Comparison of ENCODE assay signal across 9 mouse cellular contexts in the genomic region with DNA sequence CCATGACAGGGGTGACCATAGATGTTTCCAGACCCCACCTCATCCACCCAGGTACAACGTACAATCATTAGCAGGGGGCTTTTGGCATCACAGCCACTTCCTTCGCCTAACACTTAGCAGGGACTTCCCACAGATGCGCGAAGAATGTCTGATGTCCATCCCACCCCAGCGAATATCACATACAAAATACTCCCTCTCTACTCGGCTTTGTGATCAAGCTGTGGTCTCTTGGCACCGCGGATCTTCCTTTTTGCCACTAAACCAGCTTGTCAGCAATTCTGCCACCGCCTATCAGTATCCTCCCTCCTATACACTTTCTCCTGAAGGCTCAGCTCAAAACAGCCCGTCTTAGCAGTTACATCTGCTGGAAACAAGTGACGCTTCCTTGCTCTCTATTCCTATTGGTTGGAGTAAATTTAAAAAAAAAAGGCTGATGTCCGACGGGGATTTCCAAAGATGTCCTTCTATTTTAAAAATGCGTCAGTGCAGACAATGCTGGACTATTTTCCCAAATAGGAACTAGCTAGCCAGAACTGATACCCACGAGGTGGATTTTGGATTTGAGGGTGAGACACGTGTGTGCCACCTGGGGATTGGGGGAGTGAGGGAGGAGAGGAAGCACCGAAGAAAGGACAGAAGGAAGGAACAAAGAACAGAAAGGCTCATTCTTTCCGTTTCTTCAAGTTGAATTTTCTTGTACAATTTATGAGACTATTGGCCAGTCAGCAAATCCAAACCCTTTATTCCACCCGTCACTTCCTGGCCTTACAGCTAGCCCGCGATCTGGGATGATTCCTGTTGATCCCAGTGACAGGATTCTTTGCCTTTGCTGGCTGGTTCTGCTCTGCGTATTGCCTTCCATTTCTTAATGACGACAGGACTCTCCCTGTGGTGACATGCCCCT. TPM values are rescaled to one million over a fixed set of nuclear protein-coding genes. Genes with fewer than 3 reads are reported as not detected.
A peak's percentile ranks its signal among the peaks of the same experiment; 100 is the strongest.
DNase-seq lines count a peak whose midpoint lies in the region; ATAC-seq and TF ChIP-seq lines count a peak whose summit lies in the region.
"Had no signal": no experiment of that assay in that cellular context is flagged by ENCODE, and none has a peak within 500 bp of the region (broad histone marks: within the 10 kb centered on the region; RNA-seq: fewer than 3 reads in every experiment).

No protein-coding gene starts in this region.

- peaks cover 0 to 6% of the 10 kb centered on the region in 2 experiments; a peak in 2 of 4 replicates for H3K4me1 ChIP-seq in MEL (ENCODE audit: control insufficient read depth in 1 of 2, insufficient read depth in 2 of 2, low read length in 2 of 2)
- no peaks in the 10 kb centered on the region for H3K4me1 ChIP-seq in embryonic facial prominence, embryonic 12.5 days

- H3K9me3 ChIP-seq in MEL (replicated peaks; ENCODE audit: insufficient read depth, low read length), result no peaks in the 10 kb centered on the region
- H3K9me3 ChIP-seq in embryonic facial prominence, embryonic 12.5 days, result no peaks in the 10 kb centered on the region

- H3K4me3 ChIP-seq in MEL (ENCODE audit: control insufficient read depth in 1 of 2, insufficient read depth in 1 of 2, low read depth in 2 of 2, low read length in 2 of 2), result no peak overlapping the region
- H3K4me3 ChIP-seq in embryonic facial prominence, embryonic 12.5 days, result peak overlapping the region; percentile 32

- H3K27ac ChIP-seq in MEL (ENCODE audit: control insufficient read depth, low read depth, low read length), result no peak overlapping the region
- no peak overlapping the region for H3K27ac ChIP-seq in embryonic facial prominence, embryonic 12.5 days

- TF ChIP-seq RAD21 in MEL (IDR thresholded peaks at IDR 0.05; ENCODE audit: low read depth, low read length), result no peak

- no peak for TF ChIP-seq CTCF in MEL (IDR thresholded peaks at IDR 0.05 in 2 of 3, conservative IDR thresholded peaks at IDR 0.05 in 1 of 3; ENCODE audit: control insufficient read depth in 1 of 3, insufficient read depth in 1 of 3, low read depth in 2 of 3, low read length in 3 of 3, poor library complexity in 1 of 3, severe bottlenecking in 1 of 3)

- H3K36me3 ChIP-seq in MEL (ENCODE audit: control insufficient read depth in 1 of 2, insufficient read depth in 2 of 2, low read length in 2 of 2), result no peaks in the 10 kb centered on the region; a peak in 1 of 4 replicates
- no peaks in the 10 kb centered on the region for H3K36me3 ChIP-seq in embryonic facial prominence, embryonic 12.5 days

- H3K4me2 ChIP-seq in embryonic facial prominence, embryonic 12.5 days (replicated peaks), result peak overlapping the region; percentile 44

- peaks cover 3 to 5% of the 10 kb centered on the region in 2 experiments for H3K27me3 ChIP-seq in MEL (ENCODE audit: control insufficient read depth in 1 of 2, insufficient read depth in 2 of 2, low read length in 2 of 2)
- H3K27me3 ChIP-seq in embryonic facial prominence, embryonic 12.5 days, result no peaks in the 10 kb centered on the region

- WGBS in embryonic facial prominence, embryonic 12.5 days, result 26% methylated on average over 23 of the region's 23 CpGs

- no peak overlapping the region for H3K9ac ChIP-seq in MEL (ENCODE audit: control insufficient read depth, low read depth, low read length, poor library complexity, severe bottlenecking)
- H3K9ac ChIP-seq in embryonic facial prominence, embryonic 12.5 days, result no peak overlapping the region

- TF ChIP-seq EP300 in MEL (IDR thresholded peaks at IDR 0.05; ENCODE audit: low read depth in 1 of 2, low read length in 2 of 2), result no peak

- H3K79me2 ChIP-seq in MEL (ENCODE audit: control insufficient read depth, insufficient read depth, low read length, poor library complexity), result no peaks in the 10 kb centered on the region

- no peak for TF ChIP-seq POLR2A in MEL (IDR thresholded peaks at IDR 0.05; ENCODE audit: control insufficient read depth in 1 of 2, insufficient read depth in 1 of 2, low read depth in 1 of 2, low read length in 2 of 2, poor library complexity in 1 of 2)

- no peak for ATAC-seq in embryonic facial prominence, embryonic 12.5 days (ENCODE audit: insufficient number of reproducible peaks, insufficient read depth, low FRiP score, low TSS enrichment)

- peak; percentile 89 to 90 for DNase-seq in B cell, adult 2 months
- DNase-seq in MEL (ENCODE audit: low read depth, low spot score), result peak; percentile 57
- peak; percentile 35 to 47 for DNase-seq in heart, postnatal 36 days
- peak; percentile 22 to 53 for DNase-seq in kidney, postnatal 4 days
- DNase-seq in lung, postnatal 14 days, result peak; percentile 57
- peak; percentile 47 to 53 for DNase-seq in right cerebral cortex, postnatal 10 days (ENCODE audit: low spot score in 2 of 2)
- no peak for DNase-seq in ovary, adult 18-20 months (ENCODE audit: low spot score)

- intact Hi-C loops in heart, postnatal 36 days (cut with DNase I), result no loop called here

TF ChIP-seq in MEL, 35 proteins besides CTCF, POLR2A, EP300 and RAD21:
- TF ChIP-seq ZNF384 (IDR thresholded peaks at IDR 0.05; ENCODE audit: low read depth, low read length) (peak; percentile 90), CHD1 (IDR thresholded peaks at IDR 0.05; ENCODE audit: low read depth, low read length) (no peak), MYB (IDR thresholded peaks at IDR 0.05; ENCODE audit: low read depth, low read length) (no peak), MXI1 (IDR thresholded peaks at IDR 0.05; ENCODE audit: low read depth, low read length) (no peak), ELF1 (IDR thresholded peaks at IDR 0.05; ENCODE audit: low read depth, low read length) (no peak), HCFC1 (IDR thresholded peaks at IDR 0.05; ENCODE audit: low read depth, low read length) (no peak), CHD2 (IDR thresholded peaks at IDR 0.05; ENCODE audit: low read length) (peak; percentile 91), USF2 (IDR thresholded peaks at IDR 0.05; ENCODE audit: borderline replicate concordance in 1 of 2, insufficient read depth in 1 of 2, low read depth in 1 of 2, low read length in 2 of 2) (no peak), SMC3 (IDR thresholded peaks at IDR 0.05; ENCODE audit: low read depth, low read length) (no peak), GATA1 (IDR thresholded peaks at IDR 0.05; ENCODE audit: low read depth, low read length) (no peak)

RNA-seq across cellular contexts. Expression of a gene that starts 8.5 kb away (rescaled TPM):
- total RNA-seq in MEL (2012; rRNA removed), result not detected in 2 replicates
- polyA plus RNA-seq in MEL (2012; ENCODE audit: insufficient read depth in 1 of 2, insufficient read length in 2 of 2, low read depth in 1 of 2, low replicate concordance in 2 of 2, missing spikeins in 1 of 2), result not detected
- 0.19 TPM in 1 of 2 replicates, not detected in the other for polyA plus RNA-seq in embryonic facial prominence, embryonic 12.5 days (2016; fragmentation: Nextera tagmentation; extraction: Ambion mirVana)
- 10 to 100 TPM; 21.8 to 44.6 TPM for total RNA-seq in heart, postnatal 36 days (2021)

RNA-seq across cellular contexts. Expression of a gene that starts 9.5 kb away (rescaled TPM):
- 0.15 TPM in 1 of 2 replicates, not detected in the other for total RNA-seq in MEL (2012; rRNA removed)
- polyA plus RNA-seq in MEL (2012; ENCODE audit: insufficient read depth in 1 of 2, insufficient read length in 2 of 2, low read depth in 1 of 2, low replicate concordance in 2 of 2, missing spikeins in 1 of 2), result under 1 TPM in 1 of 2 experiments, not detected in 1; 0.07 TPM
- polyA plus RNA-seq in embryonic facial prominence, embryonic 12.5 days (2016; fragmentation: Nextera tagmentation; extraction: Ambion mirVana), result 1.4 and 1.5 TPM in 2 replicates
- 10 to 100 TPM; 20.6 to 43.5 TPM for total RNA-seq in heart, postnatal 36 days (2021)

RNA-seq across cellular contexts. Expression of a gene that starts 29.3 kb away (rescaled TPM):
- not detected in 2 replicates for total RNA-seq in MEL (2012; rRNA removed)
- not detected for polyA plus RNA-seq in MEL (2012; ENCODE audit: insufficient read depth in 1 of 2, insufficient read length in 2 of 2, low read depth in 1 of 2, low replicate concordance in 2 of 2, missing spikeins in 1 of 2)
- polyA plus RNA-seq in embryonic facial prominence, embryonic 12.5 days (2016; fragmentation: Nextera tagmentation; extraction: Ambion mirVana), result not detected in 2 replicates
- total RNA-seq in heart, postnatal 36 days (2021), result not detected
- polyA plus RNA-seq: frontal cortex, adult 2 months had no signal

RNA-seq across cellular contexts. Expression of a gene that starts 38.7 kb away (rescaled TPM):
- not detected in 2 replicates for total RNA-seq in MEL (2012; rRNA removed)
- polyA plus RNA-seq in MEL (2012; ENCODE audit: insufficient read depth in 1 of 2, insufficient read length in 2 of 2, low read depth in 1 of 2, low replicate concordance in 2 of 2, missing spikeins in 1 of 2), result not detected
- polyA plus RNA-seq in embryonic facial prominence, embryonic 12.5 days (2016; fragmentation: Nextera tagmentation; extraction: Ambion mirVana), result 2.9 and 3.4 TPM in 2 replicates
- 10 to 100 TPM; 14.8 to 32.7 TPM for total RNA-seq in heart, postnatal 36 days (2021)

RNA-seq across cellular contexts. Expression of a gene that starts 57.4 kb away (rescaled TPM):
- total RNA-seq in MEL (2012; rRNA removed), result 0.75 and 0.81 TPM in 2 replicates
- polyA plus RNA-seq in MEL (2012; ENCODE audit: insufficient read depth in 1 of 2, insufficient read length in 2 of 2, low read depth in 1 of 2, low replicate concordance in 2 of 2, missing spikeins in 1 of 2), result 1 to 10 TPM in 1 of 2 experiments, not detected in 1; 2.0 TPM
- not detected in 2 replicates for polyA plus RNA-seq in embryonic facial prominence, embryonic 12.5 days (2016; fragmentation: Nextera tagmentation; extraction: Ambion mirVana)
- total RNA-seq in heart, postnatal 36 days (2021), result under 1 TPM; 0.83 to 0.84 TPM

Comparison
In these comparisons a context has a peak if more than half of its experiments do, and no peak if none do; other contexts are left out.
1. RNA of a gene that starts 8.5 kb away (total RNA-seq): 21.8 to 44.6 TPM in heart, postnatal 36 days; not detected in MEL; every median in the first group is over 10 times any median in the second.
2. RNA of a gene that starts 9.5 kb away (total RNA-seq): 20.6 to 43.5 TPM in heart, postnatal 36 days; 0.15 TPM in MEL; every median in the first group is over 10 times any median in the second.